Mouse (Mus musculus) intestine, postnatal 0 days (tissue): ENCODE results near the gene Slc25a30. TPM values are rescaled to one million over a fixed set of nuclear protein-coding genes. Genes with fewer than 3 reads are reported as not detected.
A peak's percentile ranks its signal among the peaks of the same experiment; 100 is the strongest.

Experiments used
- ATAC-seq: fragments of 200-750 bp; cut with Nextera tagmentation; 2 replicates; pipeline ENCODE4 v1.8.0; 2017; ENCODE audit warnings: mild to moderate bottlenecking, moderate TSS enrichment, moderate library complexity
- H3K27ac ChIP-seq: fragments of 300-500 bp; sonication (generic); 2 replicates; pipeline ENCODE4 v1.5.1; 2014; ENCODE audit warnings: mild to moderate bottlenecking, low read depth, low read length, moderate library complexity
- H3K27me3 ChIP-seq: fragments of 300-500 bp; sonication (generic); replicated peaks from 2 replicates; pipeline ENCODE4 v1.6.1; 2014; ENCODE audit warnings: low read length, mixed read lengths; ENCODE audit not compliant: control insufficient read depth, insufficient read depth
- H3K36me3 ChIP-seq: fragments of 300-500 bp; sonication (generic); 2 replicates; pipeline ENCODE4 v1.6.1; 2014; ENCODE audit warnings: mild to moderate bottlenecking, moderate library complexity; ENCODE audit not compliant: control insufficient read depth, insufficient read depth
- H3K4me1 ChIP-seq: fragments of 300-500 bp; sonication (generic); replicated peaks from 2 replicates; pipeline ENCODE4 v1.6.1; 2014; ENCODE audit warnings: antibody characterized with exemption, low read length, mixed read lengths; ENCODE audit not compliant: control insufficient read depth, insufficient read depth
- H3K4me2 ChIP-seq: fragments of 300-500 bp; sonication (generic); replicated peaks from 2 replicates; pipeline ENCODE4 v1.6.1; 2014; ENCODE audit warnings: low read depth, mild to moderate bottlenecking, moderate library complexity
- H3K4me3 ChIP-seq: fragments of 300-500 bp; sonication (generic); 2 replicates; pipeline ENCODE4 v1.5.1; 2014; ENCODE audit warnings: low read depth, low read length
- H3K9ac ChIP-seq: fragments of 300-500 bp; sonication (generic); 2 replicates; pipeline ENCODE4 v1.6.1; 2014; ENCODE audit warnings: mild to moderate bottlenecking, low read depth, low read length
- H3K9me3 ChIP-seq: fragments of 300-500 bp; sonication (generic); 2 replicates; pipeline ENCODE4 v1.6.1; 2016; ENCODE audit warnings: mixed run types; ENCODE audit not compliant: control insufficient read depth
- CTCF ChIP-seq: sonication (generic); IDR thresholded peaks from 2 replicates; pipeline ENCODE4 v1.5.1; 2016; ENCODE audit warnings: low read depth, mild to moderate bottlenecking, control low read depth, antibody characterized with exemption, moderate library complexity
- WGBS: fragments of 180-500 bp; shearing (Covaris S2); extraction: QIAGEN DNeasy Blood & Tissue Kit; methylation state at CpG from one replicate; pipeline ENCODE4 v1.1.7; 2014; 5-methylcytosine and 5-hydroxymethylcytosine counted together
- polyA plus RNA-seq: library from polyadenylated mRNA; unstranded; fragments of >200 nt; fragmentation: Nextera tagmentation; extraction: Ambion mirVana; gene quantifications from 2 replicates; pipeline ENCODE4 v1.2.1, GENCODE M21; 2015

The Slc25a30 gene
- polyA plus RNA-seq, 1 experiment from 2014 or later: 2.5 TPM

GRCm38 (mm10) chr14:75794726-75795125 lies 7.9 kb upstream of the Slc25a30 start:
- no peak for ATAC-seq
- Histone ChIP-seq H3K27ac (no peak overlapping the region), H3K9me3 (no peaks in the 10 kb centered on the region), H3K27me3 (no peaks in the 10 kb centered on the region), H3K4me2 (no peak overlapping the region), H3K36me3 (no peaks in the 10 kb centered on the region), H3K4me1 (no peaks in the 10 kb centered on the region), H3K9ac (no peak overlapping the region), H3K4me3 (no peak overlapping the region)
- no peak for TF ChIP-seq CTCF
- 58% methylated on average over 5 of the region's 5 CpGs for WGBS

DNA sequence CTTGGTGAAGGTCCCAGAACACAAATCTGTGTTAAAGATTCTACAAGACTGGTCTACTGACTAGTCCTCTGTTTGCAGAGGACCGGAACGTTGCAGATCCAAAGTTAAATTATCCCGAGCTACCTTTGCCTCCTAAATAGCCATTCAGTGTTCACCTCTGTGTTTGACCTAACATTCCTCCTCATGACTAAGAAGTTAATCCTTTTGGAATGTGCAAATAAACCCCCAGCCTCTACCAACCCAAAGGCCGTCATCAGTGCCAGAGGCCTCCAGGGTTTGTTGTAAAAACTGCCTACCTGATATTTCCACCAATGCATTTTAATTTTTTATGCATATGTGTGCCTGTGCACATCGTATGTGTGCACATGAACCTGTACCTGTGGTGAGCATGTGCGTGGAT lies 7.5 kb upstream of the Slc25a30 start:
- H3K9me3 ChIP-seq: no peaks in the 10 kb centered on the region
- ATAC-seq: no peak
- no peak overlapping the region for H3K27ac ChIP-seq
- H3K4me1 ChIP-seq: no peaks in the 10 kb centered on the region
- WGBS: 53% methylated on average over 6 of the region's 6 CpGs
- no peaks in the 10 kb centered on the region for H3K27me3 ChIP-seq
- no peak overlapping the region for H3K9ac ChIP-seq
- H3K36me3 ChIP-seq: no peaks in the 10 kb centered on the region
- TF ChIP-seq CTCF: no peak
- no peak overlapping the region for H3K4me2 ChIP-seq
- no peak overlapping the region for H3K4me3 ChIP-seq

- 89% methylated on average over 4 of the region's 4 CpGs for WGBS
- no peak for TF ChIP-seq CTCF
Observed at GRCm38 (mm10) chr14:75793110-75793509, 6.3 kb upstream of the Slc25a30 start.

DNA sequence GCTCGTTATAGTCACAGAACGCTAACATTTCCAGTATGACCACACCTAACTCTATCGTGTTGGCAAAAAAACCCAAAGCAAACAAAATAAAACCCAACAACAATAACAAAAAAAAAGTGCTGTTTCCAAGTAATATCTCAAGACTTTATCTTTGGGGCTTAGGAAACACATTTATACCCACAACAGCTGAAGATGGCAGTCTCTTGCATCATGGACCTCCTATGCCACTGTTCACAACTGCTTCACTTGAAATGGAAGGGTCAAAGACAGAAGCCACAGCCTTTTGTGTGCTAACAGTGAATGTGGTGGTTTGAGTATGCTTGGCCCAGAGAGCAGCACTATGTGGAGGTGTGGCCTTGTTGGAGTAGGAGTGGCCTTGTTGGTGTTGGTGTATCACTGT lies 4.5 kb upstream of the Slc25a30 start:
- H3K27me3 ChIP-seq: 0 out of 2 replicates have a peak, but pooled peaks cover 4% of the 10 kb centered on the region
- no peak for TF ChIP-seq CTCF
- H3K4me2 ChIP-seq: no peak overlapping the region
- WGBS: 74% methylated on average over 3 of the region's 3 CpGs
- ATAC-seq: no peak
- H3K9me3 ChIP-seq: no peaks in the 10 kb centered on the region
- H3K9ac ChIP-seq: no peak overlapping the region
- no peaks in the 10 kb centered on the region for H3K4me1 ChIP-seq
- no peak overlapping the region for H3K27ac ChIP-seq
- H3K4me3 ChIP-seq: no peak overlapping the region
- H3K36me3 ChIP-seq: no peaks in the 10 kb centered on the region

More at GRCm38 (mm10) chr14:75793110-75793509, 6.3 kb upstream of the Slc25a30 start:
- no peaks in the 10 kb centered on the region for H3K36me3 ChIP-seq
- H3K4me1 ChIP-seq: no peaks in the 10 kb centered on the region
- no peak overlapping the region for H3K27ac ChIP-seq
- no peak for ATAC-seq
- no peak overlapping the region for H3K4me2 ChIP-seq
- H3K9me3 ChIP-seq: no peaks in the 10 kb centered on the region
- 0 out of 2 replicates have a peak, but pooled peaks cover 4% of the 10 kb centered on the region for H3K27me3 ChIP-seq
- H3K4me3 ChIP-seq: no peak overlapping the region
- no peak overlapping the region for H3K9ac ChIP-seq

GRCm38 (mm10) chr14:75790411-75790996 lies 3.7 kb upstream of the Slc25a30 start:
- 75% methylated on average over 3 of the region's 3 CpGs for WGBS
- no peaks in the 10 kb centered on the region for H3K9me3 ChIP-seq
- TF ChIP-seq CTCF: no peak
- H3K4me2 ChIP-seq: no peak overlapping the region
- no peaks in the 10 kb centered on the region for H3K36me3 ChIP-seq
- no peak overlapping the region for H3K9ac ChIP-seq
- H3K4me3 ChIP-seq: no peak overlapping the region
- ATAC-seq: no peak
- 0 out of 2 replicates have a peak, but pooled peaks cover 4% of the 10 kb centered on the region for H3K27me3 ChIP-seq
- H3K4me1 ChIP-seq: no peaks in the 10 kb centered on the region
- no peak overlapping the region for H3K27ac ChIP-seq

DNA sequence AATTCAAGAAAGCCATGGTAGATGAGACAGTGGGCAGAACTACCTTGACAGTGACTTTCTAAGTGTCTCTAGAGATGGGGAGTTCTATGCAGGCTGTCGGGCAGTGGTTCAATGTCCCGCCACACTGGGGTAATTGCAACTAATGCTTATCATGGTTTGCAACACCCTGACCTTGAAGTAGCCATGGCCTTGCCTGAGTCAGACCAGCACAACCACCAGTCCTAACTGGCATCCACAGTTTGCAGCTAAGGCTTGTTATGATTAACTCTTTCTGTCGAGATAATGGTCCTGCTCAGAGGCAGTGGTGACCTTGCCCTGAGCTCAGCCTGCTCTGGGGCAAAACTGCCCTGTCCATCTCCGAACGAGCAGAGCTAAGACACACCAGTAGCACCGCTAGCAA lies 2.5 kb upstream of the Slc25a30 start:
- H3K27ac ChIP-seq: no peak overlapping the region
- ATAC-seq: no peak
- H3K36me3 ChIP-seq: no peaks in the 10 kb centered on the region
- no peak overlapping the region for H3K4me3 ChIP-seq
- H3K4me2 ChIP-seq: no peak overlapping the region
- TF ChIP-seq CTCF: no peak
- 65% methylated on average over 6 of the region's 6 CpGs for WGBS
- no peaks in the 10 kb centered on the region for H3K4me1 ChIP-seq
- H3K27me3 ChIP-seq: 0 out of 2 replicates have a peak, but pooled peaks cover 4% of the 10 kb centered on the region
- H3K9me3 ChIP-seq: no peaks in the 10 kb centered on the region
- no peak overlapping the region for H3K9ac ChIP-seq

DNA sequence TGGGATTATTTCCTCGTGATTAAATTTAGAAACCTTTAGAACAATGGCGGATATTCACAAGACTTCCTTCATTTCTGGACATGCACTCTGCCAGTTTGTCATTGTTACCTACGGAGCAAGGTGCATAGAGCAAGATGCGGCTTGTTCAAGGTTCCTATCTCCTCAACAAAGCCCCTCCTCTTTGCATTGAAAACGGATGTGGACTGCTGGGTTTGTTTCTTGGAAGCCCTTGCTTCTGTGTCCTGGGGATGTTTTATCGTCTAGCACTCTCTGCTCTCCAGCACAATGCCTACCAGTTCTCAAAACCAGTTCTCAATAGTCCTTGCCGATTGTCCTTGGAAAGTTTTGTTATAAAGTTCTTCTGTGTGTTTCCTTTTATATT lies 948 bp upstream of the Slc25a30 start:
- Histone ChIP-seq H3K9me3 (no peaks in the 10 kb centered on the region), H3K4me3 (peak overlapping the region; percentile 76; the same call in 1 of the 2 replicates), H3K9ac (no peak overlapping the region), H3K36me3 (no peaks in the 10 kb centered on the region), H3K4me1 (no peaks in the 10 kb centered on the region), H3K27ac (no peak overlapping the region), H3K4me2 (peak overlapping the region; percentile 97), H3K27me3 (0 out of 2 replicates have a peak, but pooled peaks cover 4% of the 10 kb centered on the region)
- no peak for ATAC-seq
- no peak for TF ChIP-seq CTCF
- 41% methylated on average over 7 of the region's 7 CpGs for WGBS
